Mouse (Mus musculus) embryo, embryonic 11.5 days (tissue): ENCODE results near the gene Spin1.
A peak's percentile ranks its signal among the peaks of the same experiment; 100 is the strongest.

Experiments
- DNase-seq: peaks from one replicate; pipeline ENCODE4 v3.0.0-alpha.2; 2012; ENCODE audit warnings: low read depth, low spot score

Spin1 gene

DNA sequence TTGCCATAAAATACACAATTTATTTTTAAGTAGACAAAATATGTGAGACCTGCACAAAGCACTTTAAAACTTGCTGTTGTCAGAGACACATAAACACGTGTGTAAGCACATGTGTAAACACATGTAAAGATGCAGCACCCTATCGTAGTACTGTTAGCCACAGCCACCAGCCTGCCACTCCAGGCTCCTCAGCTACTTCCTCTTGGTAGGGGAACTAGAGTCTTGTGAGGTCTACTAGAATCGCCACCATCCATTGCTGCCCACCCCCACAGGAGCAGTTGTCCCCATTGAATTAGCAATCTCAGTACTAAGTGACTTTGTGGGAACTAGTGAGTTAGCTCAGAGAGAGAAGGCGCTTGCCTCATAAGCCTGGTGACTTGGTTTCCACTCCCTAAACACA is 35.6 kb downstream of the Spin1 start:
- no peak for DNase-seq

DNA sequence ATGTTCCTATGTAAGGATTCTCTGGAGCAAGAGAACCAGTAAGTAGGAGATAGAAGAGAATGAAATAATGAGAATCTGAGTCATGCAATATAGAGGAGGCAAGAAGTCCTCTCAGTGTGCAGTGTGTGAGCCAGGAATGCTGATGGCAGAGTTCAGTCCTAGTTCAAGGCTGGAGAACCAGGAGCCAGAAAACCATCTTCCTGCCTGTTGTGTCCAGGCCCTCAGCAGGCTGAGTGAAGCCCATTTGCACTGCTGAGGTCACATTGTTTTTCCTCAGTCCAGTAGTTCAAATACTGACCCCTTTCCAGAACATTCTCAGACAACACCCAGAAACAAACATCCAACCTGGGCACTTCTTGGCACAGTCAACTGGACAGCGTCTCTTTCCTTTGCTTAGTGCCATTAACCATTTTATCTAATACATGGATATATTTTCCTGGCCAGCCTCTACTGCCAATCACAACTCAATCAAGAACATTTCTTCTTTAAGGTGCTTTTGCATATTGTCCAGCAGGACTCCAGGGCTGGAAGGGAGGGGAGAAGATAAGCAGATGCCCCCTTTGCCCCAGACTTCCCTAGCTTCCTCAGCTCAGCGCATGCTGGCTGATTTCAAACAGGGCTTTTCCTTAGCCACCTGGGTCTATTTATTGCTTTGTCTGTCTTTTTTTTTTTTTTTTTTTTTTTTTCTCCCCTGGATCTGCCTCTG is 36.5 kb downstream of the Spin1 start:
- no peak for DNase-seq

DNA sequence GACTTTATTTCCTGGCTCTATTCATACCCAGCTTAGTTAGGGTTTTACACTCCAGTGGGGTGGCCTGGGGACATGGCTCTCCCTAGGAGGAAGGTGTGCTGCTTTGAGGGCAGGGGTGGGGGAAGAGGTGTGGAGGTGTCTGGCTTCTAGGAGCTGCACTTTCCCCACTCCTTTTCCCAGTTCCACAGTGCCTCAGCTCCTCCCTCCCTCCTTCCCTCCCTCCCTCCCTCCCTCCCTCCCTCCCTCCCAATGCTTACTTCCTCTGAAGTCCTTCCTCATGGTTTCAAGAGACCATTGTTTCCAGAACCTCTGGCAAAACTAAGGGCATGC is 37.0 kb downstream of the Spin1 start:
- no peak for DNase-seq

DNA sequence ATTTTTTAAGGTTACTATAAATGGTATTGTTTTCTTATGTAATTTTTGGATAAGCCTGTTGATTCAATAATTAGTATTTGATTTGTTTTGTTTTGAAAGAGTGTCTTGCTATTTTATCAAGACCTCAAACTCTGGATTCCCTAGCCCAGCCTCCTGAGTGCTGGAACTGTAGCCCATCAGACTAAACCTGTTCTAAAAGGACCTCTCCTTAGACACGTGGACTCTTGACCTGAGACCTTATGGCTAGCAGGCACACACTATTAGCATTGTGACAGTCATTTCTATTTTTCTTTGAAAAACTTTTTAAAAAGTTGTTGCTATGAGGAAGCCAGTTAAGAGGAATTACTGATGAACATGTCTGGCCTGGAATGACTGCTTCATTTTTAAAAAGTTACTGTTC is 46.4 kb downstream of the Spin1 start:
- no peak for DNase-seq

DNA sequence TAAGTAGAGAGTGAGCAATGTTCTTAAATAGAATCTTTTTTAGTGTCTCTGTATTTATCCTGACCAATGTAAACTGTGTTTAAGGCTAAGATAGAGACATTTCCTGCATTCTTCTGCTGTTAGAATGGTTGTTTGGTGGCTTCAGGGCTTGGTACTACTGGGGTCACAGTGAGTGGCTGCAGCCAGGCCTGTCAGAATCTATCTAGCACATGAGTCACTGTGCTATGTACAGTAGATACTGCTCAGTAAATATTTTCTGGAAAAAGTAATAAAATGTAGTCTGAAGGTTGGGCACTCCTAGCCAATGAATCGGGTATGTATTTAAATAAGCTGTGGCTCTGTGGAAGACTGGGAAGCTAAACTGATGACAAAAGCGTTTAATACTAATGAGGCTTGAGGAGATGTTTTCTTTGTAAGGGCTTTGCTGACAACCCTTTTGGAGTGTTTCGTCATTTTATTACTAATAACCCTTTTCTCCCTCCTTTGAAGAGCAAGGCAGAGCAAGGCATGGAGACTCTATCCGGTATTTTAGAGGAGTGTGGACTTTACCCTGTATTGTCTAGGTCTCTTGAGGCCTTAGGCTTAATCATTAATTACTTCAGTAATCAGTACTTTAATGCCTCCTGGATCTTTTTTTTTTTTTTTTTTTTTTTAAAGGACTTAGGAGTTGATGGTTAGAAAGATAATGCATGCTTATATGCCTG is 52.4 kb downstream of the Spin1 start:
- no peak for DNase-seq

DNA sequence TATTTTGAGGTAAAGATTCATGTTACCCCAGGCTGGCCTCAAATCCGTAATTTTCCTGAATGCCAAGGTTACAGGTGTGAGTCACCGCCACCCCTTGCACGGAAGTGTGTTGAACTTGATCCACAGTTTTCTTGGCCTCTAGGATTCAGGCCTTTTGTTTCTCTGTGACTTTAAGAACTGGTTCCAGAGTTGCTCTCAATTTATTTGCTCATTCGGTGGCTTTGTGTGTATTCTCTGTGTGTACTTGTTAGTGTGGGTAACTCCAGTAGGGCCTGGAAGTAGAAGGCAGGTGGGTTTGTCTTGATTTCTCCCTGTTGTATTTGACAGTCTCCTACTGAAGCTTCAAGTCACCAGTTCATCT is 53.0 kb downstream of the Spin1 start:
- DNase-seq = no peak

DNA sequence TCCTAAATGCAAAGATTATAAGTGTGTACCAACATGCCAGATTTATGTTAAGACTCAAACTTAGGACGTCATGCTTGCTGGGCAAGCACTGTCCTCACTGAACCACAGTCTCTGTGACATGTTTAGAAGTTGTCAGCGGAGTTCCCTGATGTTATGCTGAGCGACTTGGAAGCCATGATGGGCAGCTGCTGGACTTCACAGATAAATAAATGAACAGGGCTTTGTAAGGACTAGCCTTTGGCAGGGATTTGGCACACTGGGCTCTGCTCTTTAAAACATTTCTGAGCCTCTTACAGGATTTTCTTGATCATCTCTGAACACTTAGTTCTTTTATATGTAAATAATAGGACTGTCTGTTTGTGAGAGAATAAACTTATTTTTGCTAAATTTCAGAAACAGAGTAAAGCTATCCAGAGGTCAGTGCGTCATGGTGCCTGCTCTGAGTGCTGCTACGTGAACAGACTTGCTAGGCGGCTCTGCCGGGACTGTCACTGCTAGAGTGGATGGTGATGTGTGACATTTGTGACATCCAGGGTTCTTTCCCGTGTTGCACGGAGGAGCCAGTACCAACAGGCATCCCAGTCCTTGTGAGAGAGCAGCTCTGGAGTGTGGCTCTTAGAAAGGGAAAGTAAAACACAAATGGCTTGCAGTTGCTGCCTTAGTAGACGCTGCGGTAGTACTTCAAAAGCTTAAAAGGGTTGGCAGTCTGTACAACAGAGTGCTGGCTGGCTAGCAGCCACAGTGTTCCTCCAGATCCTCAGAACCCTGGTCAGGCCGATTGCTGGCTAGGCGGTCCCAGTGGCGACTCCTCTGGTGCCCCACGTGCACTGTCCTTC is 54.7 kb downstream of the Spin1 start:
- DNase-seq = no peak

DNA sequence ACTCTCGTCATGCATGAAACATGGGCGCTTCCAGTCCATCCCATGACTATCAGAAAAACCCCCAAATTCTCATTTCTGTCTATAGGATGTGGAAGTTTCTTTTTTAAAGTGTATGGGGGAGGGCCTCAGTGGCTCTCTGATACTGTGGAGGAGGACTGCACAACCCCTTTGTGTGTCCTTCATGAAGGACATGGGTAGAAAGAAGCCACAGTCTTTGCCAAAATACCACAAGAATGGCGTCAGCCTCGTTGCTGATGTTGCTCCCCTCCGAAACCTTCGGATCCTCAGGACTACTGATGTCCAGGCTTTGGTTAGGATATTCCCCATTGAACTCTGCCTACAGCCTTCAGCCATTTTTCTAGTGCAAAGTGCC is 55.3 kb downstream of the Spin1 start:
- DNase-seq = no peak

DNA sequence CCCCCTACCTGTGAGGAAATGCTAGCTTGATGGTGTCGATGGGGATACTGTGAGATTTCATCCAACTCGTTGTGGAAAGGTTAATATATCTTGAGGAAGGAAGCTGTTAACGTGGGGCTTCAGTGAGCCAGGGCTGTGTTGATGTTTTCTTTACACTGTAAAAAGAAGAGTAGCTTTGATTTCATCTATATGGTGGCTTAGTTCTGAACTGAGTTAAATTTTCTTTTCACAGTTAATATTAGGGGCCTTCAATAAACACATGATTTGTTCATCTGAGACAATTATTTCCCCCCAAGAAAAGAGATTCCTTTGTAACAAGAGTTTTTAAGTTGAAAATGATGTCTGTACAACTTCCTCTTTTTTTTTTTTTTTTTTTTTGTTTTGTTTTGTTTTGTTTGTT is 56.6 kb downstream of the Spin1 start:
- DNase-seq = no peak

DNA sequence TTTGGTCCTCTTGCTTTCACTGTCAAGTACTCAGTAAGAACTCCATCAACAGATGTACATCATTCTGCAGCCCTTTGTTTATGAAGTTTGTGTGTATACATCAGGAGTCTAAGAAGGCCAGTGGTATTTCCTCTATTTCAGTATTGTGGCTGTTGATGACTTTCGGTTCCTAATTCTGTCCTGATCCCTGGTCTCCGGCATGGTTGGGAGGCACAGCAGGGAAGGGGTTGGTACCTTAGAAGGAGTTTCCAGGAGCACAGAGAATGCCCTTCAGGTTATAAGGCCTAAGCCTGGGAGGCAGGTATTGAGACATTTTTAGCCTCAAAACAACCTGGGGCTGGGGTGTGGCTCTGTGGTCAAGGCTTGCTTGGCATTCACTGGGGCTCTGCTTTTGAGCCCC is 61.0 kb downstream of the Spin1 start:
- DNase-seq = no peak

DNA sequence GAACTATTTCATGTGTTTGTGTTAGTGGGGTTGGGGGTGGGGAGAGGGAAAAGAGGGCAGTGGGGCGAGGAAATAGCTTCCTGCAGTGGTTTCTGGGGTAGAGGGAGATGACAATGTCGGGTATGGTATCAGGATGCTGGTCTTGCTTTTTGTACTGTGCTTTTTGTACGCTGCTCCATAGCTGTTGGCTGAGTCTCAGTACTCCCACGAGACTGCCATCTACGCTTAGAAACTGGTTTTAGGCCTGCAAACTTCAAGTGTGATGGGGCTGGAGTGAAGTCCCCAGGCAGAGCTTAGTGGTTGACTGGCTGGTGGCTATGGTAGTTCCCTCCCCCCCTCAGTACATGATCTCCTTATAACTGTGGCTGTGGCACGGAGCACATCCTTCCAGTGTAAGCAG is 61.6 kb downstream of the Spin1 start:
- no peak for DNase-seq

DNA sequence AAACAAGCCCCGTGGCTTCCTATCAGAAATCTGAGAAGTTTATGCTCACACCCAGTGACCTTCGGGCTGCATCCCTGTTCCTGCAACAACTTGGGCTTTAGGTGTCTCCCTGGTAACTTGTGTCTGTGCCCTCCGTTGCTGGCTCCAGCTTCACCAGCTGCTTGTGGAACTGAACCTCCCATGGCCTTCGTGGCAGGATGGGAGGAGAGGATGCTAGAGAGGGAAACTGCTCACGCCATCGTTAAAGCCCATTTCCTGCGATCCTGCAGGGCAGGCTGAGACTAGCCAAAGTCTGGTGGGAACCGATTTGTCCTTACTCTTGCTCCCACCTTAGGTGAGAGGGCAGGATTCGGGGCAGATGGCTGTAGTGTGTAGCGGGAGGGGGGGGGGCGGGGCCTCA is 66.0 kb downstream of the Spin1 start:
- no peak for DNase-seq

DNA sequence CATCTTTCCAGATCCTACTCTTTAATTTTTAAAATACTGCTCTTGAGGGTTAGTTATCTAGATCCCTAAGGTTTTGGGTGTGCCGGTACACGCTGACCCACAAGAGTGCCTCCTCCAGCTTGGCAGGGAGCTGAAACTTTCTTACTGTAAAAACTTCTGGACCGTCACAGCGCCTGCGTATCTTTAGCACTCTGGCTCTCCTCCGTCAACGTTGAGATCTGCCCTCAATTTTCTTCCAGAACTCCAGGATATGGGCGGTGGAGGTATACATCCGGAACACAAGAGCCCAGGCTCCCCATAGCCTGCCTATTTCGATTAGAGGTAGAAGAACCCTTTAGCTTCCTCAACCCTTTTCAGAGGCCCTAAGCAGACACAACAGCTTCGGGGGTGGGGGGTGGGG is 69.5 kb downstream of the Spin1 start:
- no peak for DNase-seq

DNA sequence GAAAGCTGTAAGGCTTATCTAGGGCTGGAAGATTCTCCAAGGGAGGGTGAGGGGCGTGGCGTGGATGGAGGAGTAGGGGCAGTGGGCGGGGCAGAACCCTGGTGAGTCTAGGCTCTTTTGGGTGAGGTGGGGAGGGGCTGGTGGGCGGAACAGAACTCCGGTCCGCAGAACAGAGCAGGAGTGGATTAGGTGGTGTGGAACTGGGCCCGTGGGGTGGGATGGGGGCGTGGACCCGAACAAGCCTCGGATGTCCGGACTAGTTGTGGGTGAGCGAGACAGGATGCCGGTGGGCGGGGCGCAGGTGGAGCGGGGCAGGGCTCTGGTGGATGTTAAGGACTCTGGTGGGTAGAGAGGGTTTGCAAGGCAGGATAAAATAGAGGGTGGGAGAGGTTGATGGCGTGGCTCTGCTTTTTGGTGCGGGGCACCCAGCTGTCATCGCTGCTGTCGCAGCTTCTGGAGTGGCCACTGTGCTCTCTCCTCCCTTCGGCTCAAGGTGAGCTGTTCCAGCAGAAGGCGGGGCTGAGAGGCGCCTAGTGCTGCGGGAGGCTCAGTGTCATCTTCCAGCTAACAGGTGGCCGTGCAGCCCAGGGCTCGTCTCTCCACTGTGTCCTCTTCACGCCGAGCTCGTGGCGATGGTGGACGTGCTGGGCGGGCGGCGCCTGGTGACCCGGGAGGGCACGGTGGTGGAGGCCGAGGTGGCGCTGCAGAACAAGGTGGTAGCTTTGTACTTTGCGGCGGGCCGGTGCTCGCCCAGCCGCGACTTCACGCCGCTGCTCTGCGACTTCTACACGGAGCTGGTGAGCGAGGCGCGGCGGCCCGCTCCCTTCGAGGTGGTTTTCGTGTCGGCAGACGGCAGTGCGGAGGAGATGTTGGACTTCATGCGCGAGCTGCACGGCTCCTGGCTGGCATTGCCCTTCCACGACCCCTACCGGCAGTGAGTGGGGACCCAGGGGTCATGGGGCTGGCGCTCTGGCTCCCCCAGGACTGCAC is 70.3 kb downstream of the Spin1 start, which contains the start of gene Nxnl2:
Nxnl2 (plus strand) TSS at position 332 of the 990 bp plus-strand sequence.
- peak; percentile 19 for DNase-seq

DNA sequence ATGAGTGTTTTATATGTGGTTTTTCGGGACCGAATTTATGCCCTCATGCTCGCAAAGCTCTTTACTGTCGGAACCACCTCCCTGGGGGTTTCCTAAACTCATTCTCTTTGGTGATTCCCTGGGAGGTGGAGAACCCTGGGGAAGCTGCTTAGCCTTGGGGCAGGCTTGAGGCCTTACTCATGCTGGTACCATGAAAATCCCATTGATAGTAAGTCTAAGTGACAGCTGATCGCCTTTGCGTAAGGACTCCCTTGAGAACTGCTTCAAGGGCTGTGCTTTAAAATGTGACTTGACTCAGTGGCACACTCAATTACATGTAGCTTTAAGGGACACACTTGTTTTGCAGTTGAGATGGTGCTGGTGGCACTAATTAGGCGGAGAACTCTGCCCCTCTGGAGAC is 71.9 kb downstream of the Spin1 start:
- DNase-seq = no peak

DNA sequence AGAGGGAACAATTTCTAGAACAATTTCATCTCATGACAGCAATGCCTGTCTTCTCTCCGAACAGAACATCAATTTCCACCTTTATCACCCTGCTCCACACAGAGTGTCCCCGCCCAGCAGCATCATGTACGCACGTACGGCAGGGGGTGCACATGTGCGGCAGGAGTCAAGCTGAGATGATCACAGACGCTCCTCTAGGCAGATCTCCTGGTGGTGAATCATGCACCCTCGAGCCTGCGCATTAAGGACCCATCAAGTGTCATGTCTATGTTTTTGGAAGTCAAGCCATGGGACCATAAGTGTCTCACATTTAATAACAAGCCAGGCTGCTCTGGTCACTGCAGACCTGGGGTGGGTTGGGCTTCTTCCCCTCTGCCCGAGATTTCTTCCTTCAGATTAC is 78.3 kb downstream of the Spin1 start:
- DNase-seq = no peak

DNA sequence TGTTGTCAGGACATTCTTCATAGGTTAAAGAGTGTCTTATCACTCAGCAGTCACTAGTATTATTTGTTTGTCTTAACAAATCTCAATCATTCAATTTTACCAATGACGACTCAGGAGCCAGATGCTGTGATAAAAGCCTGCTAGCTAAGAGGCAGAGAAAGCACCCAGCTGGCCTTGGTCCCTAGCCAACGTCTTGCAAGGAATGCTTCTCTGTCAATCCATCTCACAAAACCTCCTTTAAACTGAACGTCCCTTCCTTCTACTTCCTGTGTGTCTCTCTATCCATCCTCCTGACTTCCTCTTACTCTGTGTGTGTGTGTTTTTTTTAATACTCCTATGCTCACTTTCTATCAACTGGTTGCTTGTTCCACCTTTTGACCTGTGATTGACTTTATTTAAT is 78.7 kb downstream of the Spin1 start:
- DNase-seq = no peak

DNA sequence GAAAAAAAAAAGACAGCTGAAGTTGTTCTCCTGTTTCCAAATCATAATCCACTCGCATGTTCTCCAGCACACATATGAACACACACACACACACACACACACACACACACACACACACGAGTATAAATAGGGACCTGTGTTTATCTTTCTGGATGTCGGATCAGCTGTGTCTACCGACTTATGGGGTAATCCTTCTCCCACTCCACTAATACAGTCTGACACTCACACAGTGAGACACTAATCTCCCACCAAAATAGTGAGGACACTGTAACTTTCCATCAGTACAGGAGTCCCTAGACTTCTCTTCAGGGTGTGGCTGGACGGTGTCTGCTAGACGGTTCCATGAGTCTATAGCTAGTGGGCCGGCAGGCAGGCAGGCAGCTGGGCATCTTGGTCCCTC is 81.6 kb downstream of the Spin1 start:
- DNase-seq = no peak

DNA sequence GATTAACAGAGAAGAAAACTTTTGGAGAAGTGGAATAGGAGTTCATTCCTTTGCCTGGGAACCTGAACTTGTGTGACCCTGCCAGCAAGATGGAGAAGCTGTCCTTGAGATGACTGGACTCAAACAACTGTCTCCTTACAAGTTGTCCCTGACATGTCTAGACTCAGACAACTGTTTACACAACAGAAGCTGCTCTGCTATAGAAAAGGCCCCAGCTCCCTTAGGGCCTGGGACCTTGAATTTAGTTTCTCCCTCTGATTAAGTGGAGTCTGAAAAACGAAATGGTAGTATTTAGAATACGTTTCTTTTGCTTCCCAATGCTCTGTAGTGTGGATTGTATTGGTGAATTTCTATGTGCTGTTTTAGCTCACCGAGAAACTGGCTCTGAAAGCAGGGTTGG is 84.2 kb downstream of the Spin1 start:
- DNase-seq = no peak

DNA sequence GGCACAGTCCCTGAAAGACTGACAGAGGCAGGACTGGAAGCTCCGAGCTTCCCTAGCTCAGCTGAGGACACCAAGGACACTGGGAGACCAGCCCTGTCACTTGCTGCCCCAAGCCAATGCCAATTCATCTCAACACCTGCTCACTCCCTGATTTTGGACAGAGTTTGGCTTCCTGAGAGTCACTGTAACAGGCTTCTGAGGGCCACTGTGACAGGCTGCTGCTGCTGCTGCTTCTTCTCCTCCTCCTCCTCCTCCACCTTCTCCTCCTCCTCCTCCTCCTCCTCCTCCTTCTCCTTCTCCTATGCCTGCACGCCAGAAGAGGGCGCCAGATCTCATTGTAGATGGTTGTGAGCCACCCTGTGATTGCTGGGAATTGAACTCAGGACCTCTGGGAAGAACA is 89.7 kb downstream of the Spin1 start:
- DNase-seq = no peak

DNA sequence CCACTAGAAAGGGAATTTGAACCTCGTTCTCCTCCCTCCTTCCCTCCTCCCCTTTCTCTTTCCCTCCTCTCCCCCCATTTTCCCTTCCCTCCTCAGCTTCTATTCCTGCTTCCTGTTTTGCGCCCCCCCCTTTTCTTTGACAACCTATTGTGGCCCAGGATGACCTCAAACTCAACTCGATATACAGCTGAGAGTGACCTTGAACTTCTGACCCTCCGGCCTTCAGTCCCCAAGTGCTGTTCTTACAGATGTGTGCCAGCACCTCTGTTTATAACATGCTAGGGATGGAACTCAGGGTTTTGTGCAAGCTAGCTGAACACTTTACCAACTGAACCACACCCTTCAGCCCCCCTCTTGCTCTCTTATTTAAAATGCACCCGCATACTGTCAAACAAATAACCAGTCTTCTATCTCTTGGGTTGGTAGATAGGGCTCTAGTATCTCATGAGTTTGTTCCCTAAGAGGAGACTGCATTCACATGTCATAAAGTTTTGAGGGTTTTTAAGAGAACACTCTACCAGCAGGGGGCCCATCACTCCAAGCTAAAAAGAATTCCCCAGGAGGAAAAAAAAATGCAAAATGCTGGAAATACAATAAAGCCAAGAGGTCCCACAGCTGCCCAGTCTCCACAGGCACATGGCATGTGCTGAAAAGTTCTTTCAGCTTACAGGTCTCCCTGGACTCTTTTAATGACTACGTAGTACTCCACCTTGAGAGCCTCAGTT is 90.9 kb downstream of the Spin1 start:
- DNase-seq = no peak
